Mouse (Mus musculus) midbrain, embryonic 10.5 days (tissue): Measurements from ENCODE around the gene Pcna. TPM values are rescaled to one million over a fixed set of nuclear protein-coding genes. Genes with fewer than 3 reads are reported as not detected.
"Not testable (repeated sequence)": the region's sequence is repeated elsewhere in the genome, so short reads cannot be mapped to it uniquely, and the experiment has no call there.

Experiments used
- DNase-seq: peaks from one replicate; pipeline ENCODE4 v3.0.0-alpha.2; 2017; ENCODE audit warnings: low spot score
- H3K27ac ChIP-seq: fragments of 300-500 bp; sonication (generic); replicated peaks from 2 replicates; pipeline ENCODE4 v1.5.1; 2016; ENCODE audit warnings: mild to moderate bottlenecking
- H3K27me3 ChIP-seq: fragments of 300-500 bp; sonication (generic); 2 replicates; pipeline ENCODE4 v1.6.1; 2016; ENCODE audit warnings: low read depth, mild to moderate bottlenecking; ENCODE audit not compliant: poor library complexity, severe bottlenecking
- H3K36me3 ChIP-seq: fragments of 300-500 bp; sonication (generic); 2 replicates; pipeline ENCODE4 v1.6.1; 2016; ENCODE audit warnings: mild to moderate bottlenecking, moderate library complexity
- H3K4me1 ChIP-seq: fragments of 300-500 bp; sonication (generic); 2 replicates; pipeline ENCODE4 v1.6.1; 2016
- H3K4me3 ChIP-seq: fragments of 300-500 bp; sonication (generic); 2 replicates; pipeline ENCODE4 v1.5.1; 2016; ENCODE audit warnings: mild to moderate bottlenecking, moderate library complexity
- H3K9me3 ChIP-seq: fragments of 300-500 bp; sonication (generic); replicated peaks from 2 replicates; pipeline ENCODE4 v1.6.1; 2016; ENCODE audit warnings: mild to moderate bottlenecking
- WGBS: fragments of 180-500 bp; shearing (Covaris S2); methylation state at CpG from one replicate; pipeline ENCODE4 v1.1.7; 2016; 5-methylcytosine and 5-hydroxymethylcytosine counted together
- polyA plus RNA-seq: library from polyadenylated mRNA; unstranded; fragments of >200 nt; fragmentation: Nextera tagmentation; extraction: Ambion mirVana; gene quantifications from 2 replicates; pipeline ENCODE4 v1.2.1, GENCODE M21; 2016

The Pcna gene
- polyA plus RNA-seq, 1 experiment from 2014 or later, result 428 TPM

DNA sequence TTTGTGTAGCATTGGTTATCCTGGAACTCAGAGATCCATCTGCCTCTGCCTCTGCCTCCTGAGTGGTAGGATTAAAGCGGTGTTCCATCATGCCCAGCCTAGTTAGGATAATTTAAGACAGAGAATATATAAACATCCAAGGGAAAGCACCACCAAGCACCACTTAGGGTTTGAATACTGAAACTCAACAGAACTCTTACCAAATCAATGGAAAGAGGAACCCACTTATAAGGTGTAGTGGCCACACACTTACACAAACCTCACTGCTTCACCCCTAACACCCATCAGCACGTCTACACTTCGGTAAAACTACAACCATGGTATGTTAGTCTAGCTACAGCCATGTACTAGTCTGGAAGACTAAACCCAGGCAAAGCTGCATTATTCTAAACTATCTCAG is 9.7 kb downstream of the Pcna start:
- Histone ChIP-seq H3K4me1 (peaks cover 19% of the 10 kb centered on the region), H3K4me3 (no peak overlapping the region), H3K27ac (no peak overlapping the region), H3K36me3 (peaks cover 53% of the 10 kb centered on the region), H3K27me3 (no peaks in the 10 kb centered on the region), H3K9me3 (no peaks in the 10 kb centered on the region)
- 97% methylated on average over 3 of the region's 3 CpGs for WGBS
- no peak for DNase-seq

- not testable (repeated sequence) for H3K4me3 ChIP-seq, H3K9me3 ChIP-seq, H3K4me1 ChIP-seq, H3K27ac ChIP-seq, H3K27me3 ChIP-seq
- WGBS, result 40% methylated on average over 10 of the region's 10 CpGs
- H3K36me3 ChIP-seq, result peaks cover 39% of the 10 kb centered on the region
- DNase-seq, result peak; percentile 43
Observed at GRCm38 (mm10) chr2:132240457-132240856, 12.7 kb downstream of the Pcna start.

DNA sequence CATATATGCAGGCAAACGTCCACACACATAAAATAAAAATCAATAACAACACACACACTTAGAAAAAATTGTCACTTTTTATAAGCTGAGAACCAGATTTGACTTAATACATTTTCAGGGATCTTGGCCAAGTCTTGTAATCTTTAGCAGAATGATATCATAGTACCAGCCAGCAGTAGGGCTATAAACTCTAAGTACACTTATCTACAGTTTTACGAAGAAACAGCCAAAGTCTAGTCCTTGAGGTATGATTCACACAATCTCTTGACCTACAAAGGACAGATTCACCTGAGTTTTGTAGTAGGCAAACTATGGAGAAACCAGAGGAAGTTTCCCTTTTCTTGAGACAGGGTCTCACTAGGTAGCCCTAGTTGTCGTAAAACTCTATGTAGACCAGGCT is 13.7 kb downstream of the Pcna start:
- 91% methylated on average over 3 of the region's 3 CpGs for WGBS
- H3K27me3 ChIP-seq, H3K4me3 ChIP-seq, H3K4me1 ChIP-seq, H3K27ac ChIP-seq, DNase-seq, H3K9me3 ChIP-seq: not testable (repeated sequence)
- H3K36me3 ChIP-seq, result peaks cover 30% of the 10 kb centered on the region

DNA sequence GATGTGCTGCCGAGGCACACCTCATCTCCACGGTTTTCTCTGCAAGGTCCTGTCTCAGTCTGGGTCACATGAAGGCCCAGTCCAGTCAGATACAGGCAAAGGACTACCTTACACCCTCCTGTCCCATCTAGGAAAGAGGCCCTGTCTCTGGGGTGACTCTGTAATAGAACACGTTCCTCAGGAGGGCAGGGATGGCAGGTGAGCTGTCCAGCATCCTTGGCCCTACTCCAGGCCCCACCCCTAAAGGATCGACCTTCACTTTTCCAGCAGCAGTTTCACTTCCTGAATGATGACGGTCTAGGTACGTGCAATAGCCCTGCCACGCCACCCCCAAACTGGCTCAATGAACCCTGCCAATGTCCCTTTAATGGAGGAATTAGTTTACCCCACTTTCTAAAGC is 17.1 kb downstream of the Pcna start:
- no peak for DNase-seq
- Histone ChIP-seq H3K9me3 (no peaks in the 10 kb centered on the region), H3K4me3 (no peak overlapping the region)

DNA sequence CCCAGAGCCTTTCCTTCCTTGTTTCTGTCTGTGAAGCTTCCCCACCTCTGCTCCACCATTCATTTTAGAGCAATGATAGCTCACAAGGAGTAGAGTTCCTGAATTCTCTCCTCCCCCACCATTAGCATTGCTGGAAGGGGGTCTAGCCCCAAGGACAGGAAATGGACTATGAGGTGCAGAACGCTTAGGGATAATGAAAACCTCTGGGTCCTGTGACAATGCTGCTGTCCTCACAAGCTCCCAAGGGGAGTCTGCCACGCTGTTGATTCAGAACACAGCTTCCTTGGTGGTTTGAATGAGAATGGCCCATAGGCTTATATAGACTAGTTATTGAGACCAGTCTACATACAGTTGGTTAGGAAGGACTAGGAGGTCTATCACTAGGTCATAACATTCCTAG is 17.8 kb downstream of the Pcna start:
- no peaks in the 10 kb centered on the region for H3K27me3 ChIP-seq
- H3K4me3 ChIP-seq, result no peak overlapping the region
- WGBS, result 57% methylated on average over 2 of the region's 2 CpGs
- H3K9me3 ChIP-seq, result no peaks in the 10 kb centered on the region
- no peak overlapping the region for H3K27ac ChIP-seq
- no peaks in the 10 kb centered on the region for H3K4me1 ChIP-seq
- H3K36me3 ChIP-seq, result no peaks in the 10 kb centered on the region
- DNase-seq, result no peak

More for the DNA sequence above, 17.1 kb downstream of the Pcna start:
- H3K4me1 ChIP-seq, result no peaks in the 10 kb centered on the region
- WGBS, result 82% methylated on average over 7 of the region's 7 CpGs
- H3K36me3 ChIP-seq, result no peaks in the 10 kb centered on the region
- H3K27ac ChIP-seq, result no peak overlapping the region
- no peaks in the 10 kb centered on the region for H3K27me3 ChIP-seq

DNA sequence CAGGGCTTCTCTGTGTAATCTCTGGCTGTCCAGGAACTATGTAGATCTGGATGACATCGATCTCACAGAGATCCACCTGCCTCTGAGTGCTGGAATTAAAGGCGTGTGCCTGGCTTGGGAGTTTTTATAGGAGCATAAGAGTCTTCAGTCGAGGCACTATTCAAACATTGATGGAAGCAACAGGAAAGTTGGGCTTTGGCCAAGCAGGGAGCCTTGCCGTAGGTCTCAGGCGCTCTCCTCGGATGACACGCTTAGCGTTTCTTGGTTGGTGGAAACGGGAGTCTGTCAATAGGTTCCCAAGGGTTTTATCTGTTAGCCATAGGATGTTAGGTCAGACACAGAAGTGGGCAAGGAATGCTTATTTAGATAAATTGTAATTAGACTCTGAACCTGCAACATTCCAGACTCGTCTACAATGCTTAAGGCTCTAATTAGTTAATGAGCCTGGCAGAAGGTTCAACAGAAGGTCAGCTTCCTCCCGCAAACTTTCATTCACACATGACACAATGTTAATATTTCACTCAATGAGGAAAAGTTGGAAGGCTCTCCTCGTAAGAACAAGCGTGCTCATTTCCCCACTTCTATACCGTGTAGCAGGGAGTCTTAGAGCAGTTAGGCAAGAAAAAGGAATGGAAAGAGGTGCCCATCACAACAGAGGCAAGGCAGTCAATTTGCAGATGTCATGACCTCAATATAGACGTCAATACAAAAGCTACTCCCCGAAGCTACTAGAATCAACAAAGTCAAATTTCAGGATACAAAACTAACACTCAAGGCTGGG is 18.9 kb downstream of the Pcna start:
- H3K4me1 ChIP-seq, result no peaks in the 10 kb centered on the region
- 82% methylated on average over 16 of the region's 16 CpGs for WGBS
- H3K27me3 ChIP-seq, result no peaks in the 10 kb centered on the region
- H3K4me3 ChIP-seq, result no peak overlapping the region
- H3K9me3 ChIP-seq, result no peaks in the 10 kb centered on the region
- H3K36me3 ChIP-seq, result no peaks in the 10 kb centered on the region
- no peak overlapping the region for H3K27ac ChIP-seq
- no peak for DNase-seq

DNA sequence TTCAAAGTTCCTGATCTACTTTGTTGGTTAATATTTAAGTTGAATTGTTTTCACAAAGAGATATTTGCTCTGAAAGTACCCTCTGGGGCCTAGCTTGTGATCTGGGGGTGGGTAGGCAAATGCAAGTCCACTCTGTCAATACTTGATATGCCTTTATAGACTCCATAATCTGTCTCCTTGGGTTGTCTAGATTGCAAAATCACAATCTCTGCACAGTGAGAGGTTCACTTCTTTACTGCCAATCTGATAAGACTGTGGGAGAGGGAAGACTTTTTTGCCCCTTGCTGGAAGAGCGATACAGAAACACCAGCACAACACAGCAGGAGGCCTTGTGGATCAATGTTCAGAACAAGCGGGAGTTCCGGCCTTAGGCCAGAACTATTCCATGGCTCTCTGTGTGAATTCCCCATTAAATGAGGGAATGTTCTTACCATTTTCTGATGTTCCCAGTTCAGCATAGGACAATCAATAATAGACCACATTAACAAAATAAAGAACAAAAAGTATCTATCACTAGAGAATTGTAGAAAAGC is 20.6 kb downstream of the Pcna start:
- H3K36me3 ChIP-seq, result no peaks in the 10 kb centered on the region
- no peak overlapping the region for H3K4me3 ChIP-seq
- no peak overlapping the region for H3K27ac ChIP-seq
- H3K9me3 ChIP-seq, result no peaks in the 10 kb centered on the region
- 82% methylated on average over 3 of the region's 3 CpGs for WGBS
- DNase-seq, result no peak
- no peaks in the 10 kb centered on the region for H3K4me1 ChIP-seq
- H3K27me3 ChIP-seq, result no peaks in the 10 kb centered on the region

DNA sequence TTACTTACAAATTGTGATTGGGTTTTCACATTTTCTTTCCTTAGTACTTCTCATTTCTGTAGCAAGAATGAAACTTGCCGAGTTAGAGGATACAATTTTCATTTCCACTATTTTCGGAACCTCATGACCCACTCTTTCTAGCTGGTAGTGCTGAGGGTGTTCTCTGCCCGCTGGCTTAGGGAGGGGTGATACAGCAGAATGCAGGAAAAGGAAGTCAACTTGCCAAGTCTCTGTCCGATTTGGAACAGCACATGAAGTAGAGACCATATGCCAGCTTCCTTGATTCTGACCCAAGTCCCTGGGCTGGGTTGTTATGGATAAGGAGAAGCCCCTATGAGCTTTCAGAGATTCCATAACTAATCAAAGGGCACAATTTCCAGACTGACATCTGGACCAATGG is 28.8 kb downstream of the Pcna start:
- 87% methylated on average over 4 of the region's 4 CpGs for WGBS
- H3K9me3 ChIP-seq, result no peaks in the 10 kb centered on the region
- H3K27ac ChIP-seq, result no peak overlapping the region
- no peak overlapping the region for H3K4me3 ChIP-seq
- no peak for DNase-seq
- H3K36me3 ChIP-seq, result no peaks in the 10 kb centered on the region
- no peaks in the 10 kb centered on the region for H3K4me1 ChIP-seq
- H3K27me3 ChIP-seq, result no peaks in the 10 kb centered on the region

GRCm38 (mm10) chr2:132221611-132222073 is 31.5 kb downstream of the Pcna start:
- 82% methylated on average over 11 of the region's 11 CpGs for WGBS
- no peak for DNase-seq
- Histone ChIP-seq H3K27ac (no peak overlapping the region), H3K36me3 (no peaks in the 10 kb centered on the region), H3K9me3 (no peaks in the 10 kb centered on the region), H3K27me3 (no peaks in the 10 kb centered on the region), H3K4me3 (no peak overlapping the region), H3K4me1 (no peaks in the 10 kb centered on the region)

- WGBS, result 92% methylated on average over 5 of the region's 5 CpGs
- no peaks in the 10 kb centered on the region for H3K36me3 ChIP-seq
- no peaks in the 10 kb centered on the region for H3K27me3 ChIP-seq
- DNase-seq, result no peak
- H3K4me1 ChIP-seq, result no peaks in the 10 kb centered on the region
- no peaks in the 10 kb centered on the region for H3K9me3 ChIP-seq
- H3K4me3 ChIP-seq, result no peak overlapping the region
- no peak overlapping the region for H3K27ac ChIP-seq
Observed at GRCm38 (mm10) chr2:132211995-132212656, 41.0 kb downstream of the Pcna start.

DNA sequence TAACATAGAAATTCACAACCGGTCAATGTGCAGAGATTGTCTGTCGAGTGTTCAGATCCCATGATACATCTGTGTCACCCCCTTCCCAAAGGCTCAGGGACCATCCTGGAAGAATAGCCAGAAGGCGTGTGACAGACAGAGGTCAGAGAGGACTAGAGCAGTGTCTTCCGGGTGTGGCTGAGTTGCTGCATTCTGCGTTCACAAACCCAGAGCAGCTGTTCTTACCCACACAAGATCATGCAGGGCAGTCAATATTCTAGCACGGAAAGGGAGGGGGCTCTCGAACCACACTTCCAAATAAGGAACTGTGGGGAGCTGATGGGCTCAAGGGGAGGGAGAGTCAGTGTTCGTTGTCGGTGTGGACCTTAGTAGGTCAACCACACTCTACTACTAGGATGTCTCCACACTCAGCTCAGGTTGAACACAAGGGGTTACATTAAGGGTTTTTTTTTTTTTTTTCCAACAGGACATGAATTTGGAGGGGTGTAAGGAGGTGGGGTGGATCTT is 42.3 kb downstream of the Pcna start:
- 90% methylated on average over 9 of the region's 9 CpGs for WGBS
- Histone ChIP-seq H3K27me3 (no peaks in the 10 kb centered on the region), H3K27ac (no peak overlapping the region), H3K4me1 (no peaks in the 10 kb centered on the region), H3K4me3 (no peak overlapping the region), H3K9me3 (no peaks in the 10 kb centered on the region), H3K36me3 (no peaks in the 10 kb centered on the region)
- DNase-seq, result no peak

DNA sequence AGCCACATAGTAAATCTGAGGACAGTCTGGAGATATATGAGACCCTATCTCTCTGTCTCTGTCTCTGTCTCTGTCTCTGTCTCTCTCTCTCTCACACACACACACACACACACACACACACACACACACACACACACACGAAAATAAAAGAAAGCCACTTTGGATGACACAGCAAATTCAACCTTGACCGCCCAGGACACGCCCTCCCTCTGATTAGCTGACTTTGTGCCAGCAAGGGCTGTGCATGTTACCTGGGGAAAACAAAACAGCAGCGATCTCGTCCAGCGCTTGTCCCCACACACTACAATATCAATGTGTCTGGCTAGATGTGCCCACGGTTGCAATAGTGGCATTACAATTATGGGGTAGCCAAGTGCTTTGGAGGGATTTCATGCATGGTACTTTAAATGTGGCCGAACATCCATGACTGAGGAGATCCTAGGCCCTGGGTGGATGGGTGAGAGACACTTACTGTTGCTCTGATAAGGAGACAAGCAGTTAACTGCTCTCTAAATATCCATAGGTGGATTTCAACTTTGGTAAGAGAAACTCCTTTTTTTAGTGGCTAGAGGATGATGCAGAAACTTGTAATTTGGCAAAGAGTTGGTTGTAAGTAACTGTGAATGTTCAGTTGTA is 44.8 kb downstream of the Pcna start:
- DNase-seq, result no peak
- no peaks in the 10 kb centered on the region for H3K9me3 ChIP-seq
- 87% methylated on average over 8 of the region's 8 CpGs for WGBS

More for the DNA sequence above, 44.8 kb downstream of the Pcna start:
- no peak overlapping the region for H3K27ac ChIP-seq
- H3K27me3 ChIP-seq, result no peaks in the 10 kb centered on the region
- H3K4me1 ChIP-seq, result no peaks in the 10 kb centered on the region
- H3K4me3 ChIP-seq, result no peak overlapping the region
- no peaks in the 10 kb centered on the region for H3K36me3 ChIP-seq
